Mouse (Mus musculus) brown adipose tissue, adult 24 weeks (tissue): Measurements from ENCODE around the gene Aptx. TPM values are rescaled to one million over a fixed set of nuclear protein-coding genes. Genes with fewer than 3 reads are reported as not detected.
A peak's percentile ranks its signal among the peaks of the same experiment; 100 is the strongest.

Source experiments
- H3K27ac ChIP-seq: fragments of 200-500 bp; replicated peaks from 2 replicates; pipeline ENCODE4 v1.5.1; 2012; ENCODE audit warnings: low read depth, mild to moderate bottlenecking, low read length
- H3K4me1 ChIP-seq: fragments of 200-500 bp; 2 replicates; pipeline ENCODE4 v1.6.1; 2012; ENCODE audit warnings: low read length, mixed read lengths; ENCODE audit not compliant: control insufficient read depth, insufficient read depth, insufficient read length
- H3K4me3 ChIP-seq: fragments of 200-500 bp; 2 replicates; pipeline ENCODE4 v1.5.1; 2012; ENCODE audit warnings: low read depth, mild to moderate bottlenecking, low read length, moderate library complexity; ENCODE audit not compliant: insufficient read depth
- polyA plus RNA-seq: library from polyadenylated mRNA; stranded (reverse); fragments of >200 nt; gene quantifications from 2 replicates; pipeline ENCODE4 v1.2.4, GENCODE M21; 2012; ENCODE audit not compliant: missing spikeins, insufficient read depth, insufficient read length

Aptx gene
- 22.9 and 23.2 TPM in 2 replicates for polyA plus RNA-seq

GRCm38 (mm10) chr4:40702797-40703709, at the start of gene Aptx:
Gene Aptx, minus strand, starts transcription at chr4:40703194.
- H3K27ac ChIP-seq, result peak within 1 kb of the TSS; percentile 98
- H3K4me3 ChIP-seq, result peak within 1 kb of the TSS; percentile 75
- peaks cover 14% of the 10 kb centered on the region for H3K4me1 ChIP-seq

- Histone ChIP-seq H3K27ac (no peak overlapping the region), H3K4me1 (no peaks in the 10 kb centered on the region), H3K4me3 (no peak overlapping the region)
Measured at GRCm38 (mm10) chr4:40735351-40735750, 32.4 kb upstream of the Aptx start.

DNA sequence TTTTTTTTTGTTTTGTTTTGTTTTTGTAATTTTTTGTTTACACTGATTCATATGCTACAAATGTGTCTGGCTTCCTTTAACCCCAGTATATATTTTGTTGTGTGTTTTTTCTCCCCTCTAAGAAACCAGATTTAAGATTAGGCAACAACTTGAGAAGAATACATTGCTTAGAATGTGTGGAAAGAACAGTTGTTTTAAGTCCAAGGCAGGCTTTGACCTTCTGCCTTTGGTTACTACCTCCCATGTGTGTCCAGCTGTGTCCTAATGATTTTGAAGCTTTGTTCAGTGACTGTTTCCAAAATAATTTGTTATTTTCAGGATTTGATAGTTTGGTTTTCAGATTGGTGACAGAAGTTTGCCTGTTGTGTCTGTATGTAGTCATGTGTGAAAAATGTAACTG, 28.3 kb upstream of the Aptx start:
- Histone ChIP-seq H3K27ac (no peak overlapping the region), H3K4me1 (no peaks in the 10 kb centered on the region), H3K4me3 (no peak overlapping the region)

- Histone ChIP-seq H3K4me1 (peaks cover 2% of the 10 kb centered on the region; the same call in 1 of the 2 replicates), H3K27ac (no peak overlapping the region), H3K4me3 (no peak overlapping the region)
Measured at GRCm38 (mm10) chr4:40727247-40727646, 24.3 kb upstream of the Aptx start.

- H3K4me3 ChIP-seq, result no peak overlapping the region
- H3K27ac ChIP-seq, result no peak overlapping the region
- H3K4me1 ChIP-seq, result peaks cover 9% of the 10 kb centered on the region
Measured at GRCm38 (mm10) chr4:40725554-40725953, 22.6 kb upstream of the Aptx start.

DNA sequence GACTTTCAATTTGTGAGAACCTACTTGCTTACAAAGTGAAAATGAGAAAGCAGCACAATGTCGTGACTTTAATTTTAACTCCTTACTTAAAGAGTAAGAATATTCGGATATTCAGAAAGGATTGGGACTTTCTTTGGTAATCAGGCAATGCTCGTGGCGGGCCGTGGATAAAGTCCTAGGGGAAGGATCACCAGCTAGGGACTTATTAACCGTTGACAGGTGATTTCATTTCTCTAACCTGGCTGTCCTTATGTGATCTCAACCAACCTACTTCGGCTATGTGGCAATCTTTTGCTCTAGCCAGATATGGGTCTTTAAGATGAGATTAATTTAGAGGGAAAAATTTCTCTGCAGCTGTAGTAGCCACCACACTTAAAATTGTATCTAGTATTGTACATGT, 22.1 kb upstream of the Aptx start:
- Histone ChIP-seq H3K4me3 (peak overlapping the region; percentile 33), H3K4me1 (peaks cover 9% of the 10 kb centered on the region), H3K27ac (0 out of 2 replicates have a peak overlapping the region, but pooled peaks have one; percentile 24)

DNA sequence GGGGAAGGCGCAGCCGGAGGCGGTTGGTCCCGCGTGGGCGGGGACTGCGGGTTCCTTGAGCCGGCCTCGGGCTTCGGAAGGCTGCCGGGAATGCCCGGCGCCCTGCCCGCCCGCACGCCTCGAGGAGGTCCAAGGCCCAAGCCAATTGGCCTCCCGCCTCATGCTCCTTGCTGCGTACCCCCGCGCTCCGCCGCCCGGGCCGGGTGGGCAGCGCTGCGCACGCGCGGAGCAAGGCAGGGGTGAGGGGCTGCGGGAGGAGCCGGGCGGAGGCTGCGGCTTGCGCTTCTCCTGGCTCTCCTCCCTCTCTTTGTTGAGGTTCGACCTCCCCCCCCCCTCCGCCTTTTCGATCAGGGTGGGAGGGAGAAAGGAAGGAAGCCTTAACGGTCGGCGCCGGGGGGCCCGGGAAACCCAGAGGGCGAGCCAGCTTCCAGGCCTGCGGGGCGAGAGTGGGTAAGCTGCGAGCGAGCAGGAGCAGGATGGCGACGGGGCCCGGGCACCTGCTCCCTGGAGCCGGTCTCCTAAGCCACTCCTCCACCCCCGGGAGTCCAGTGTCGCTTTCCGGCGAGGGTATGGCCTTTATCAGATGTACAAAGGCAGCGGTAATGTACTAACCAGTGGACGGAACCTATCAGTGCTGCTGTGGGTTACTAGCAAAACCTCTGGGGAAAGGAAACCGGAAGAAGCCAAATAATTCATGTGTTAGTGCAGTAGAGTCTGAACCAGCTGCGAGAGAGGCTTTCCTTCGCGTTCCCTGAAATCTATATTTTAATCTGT, 19.9 kb upstream of the Aptx start:
- peaks cover 9% of the 10 kb centered on the region for H3K4me1 ChIP-seq
- peak overlapping the region; percentile 96 for H3K27ac ChIP-seq
- H3K4me3 ChIP-seq, result peak overlapping the region; percentile 89

DNA sequence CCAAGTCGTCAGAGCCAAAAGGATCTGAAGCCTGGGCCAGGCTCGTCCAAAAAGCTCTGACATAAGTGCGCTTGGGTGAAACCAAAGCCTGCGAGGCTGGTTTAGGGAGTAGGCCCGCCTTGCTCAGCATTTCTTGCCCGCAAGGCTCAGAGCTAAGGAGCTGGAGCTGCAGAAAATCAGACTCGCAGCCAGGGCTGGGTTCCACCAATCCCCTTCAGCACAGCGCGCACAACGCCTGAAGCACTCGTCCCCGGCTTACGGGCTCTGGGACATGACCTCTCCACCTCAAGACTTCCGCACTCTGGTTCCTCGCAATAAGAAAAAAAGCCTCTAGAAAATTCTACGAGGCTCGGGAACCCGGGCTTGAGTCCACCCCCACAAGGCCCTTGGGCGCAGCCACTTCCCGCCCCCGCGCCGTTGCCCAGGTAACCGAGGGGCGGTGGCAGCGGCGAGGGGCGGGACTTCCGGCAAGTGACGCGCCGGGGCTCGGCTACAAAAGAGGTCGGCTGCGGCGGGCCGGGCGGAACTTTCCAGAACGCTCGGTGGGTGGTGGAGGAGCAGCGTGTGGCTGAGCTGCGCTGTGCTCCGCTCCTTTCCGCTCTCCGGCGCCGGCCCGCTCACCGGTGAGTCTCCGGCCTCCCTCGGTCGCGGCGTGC, 19.1 kb upstream of the Aptx start, which contains the start of gene Dnaja1:
TSS of gene Dnaja1 (plus strand) at position 140 of the 656 bp plus-strand sequence.
- H3K27ac ChIP-seq, result peak within 1 kb of the TSS; percentile 100
- H3K4me1 ChIP-seq, result peaks cover 9% of the 10 kb centered on the region
- peak within 1 kb of the TSS; percentile 89 for H3K4me3 ChIP-seq

DNA sequence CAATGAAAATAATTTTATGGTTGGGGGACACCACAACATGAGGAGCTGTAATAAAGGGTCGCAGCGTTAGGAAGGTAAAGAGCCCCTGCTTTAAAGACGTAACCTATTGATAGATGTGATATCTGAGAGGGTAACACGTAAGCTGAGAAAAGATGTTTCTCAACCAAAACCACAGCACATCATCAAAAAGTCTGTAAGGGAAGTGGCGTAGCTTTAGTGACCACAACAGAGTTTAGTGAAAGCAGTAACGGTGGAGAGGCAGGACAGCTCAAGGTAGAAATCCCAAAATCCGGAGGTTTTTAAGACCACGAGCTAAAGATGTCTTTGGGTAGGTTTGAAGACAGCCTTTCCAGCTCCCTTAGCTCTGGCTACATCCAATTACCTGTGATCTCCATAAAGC, 17.9 kb upstream of the Aptx start:
- H3K4me1 ChIP-seq, result peaks cover 9% of the 10 kb centered on the region
- H3K27ac ChIP-seq, result peak overlapping the region; percentile 100
- H3K4me3 ChIP-seq, result peak overlapping the region; percentile 63; the same call in 1 of the 2 replicates

DNA sequence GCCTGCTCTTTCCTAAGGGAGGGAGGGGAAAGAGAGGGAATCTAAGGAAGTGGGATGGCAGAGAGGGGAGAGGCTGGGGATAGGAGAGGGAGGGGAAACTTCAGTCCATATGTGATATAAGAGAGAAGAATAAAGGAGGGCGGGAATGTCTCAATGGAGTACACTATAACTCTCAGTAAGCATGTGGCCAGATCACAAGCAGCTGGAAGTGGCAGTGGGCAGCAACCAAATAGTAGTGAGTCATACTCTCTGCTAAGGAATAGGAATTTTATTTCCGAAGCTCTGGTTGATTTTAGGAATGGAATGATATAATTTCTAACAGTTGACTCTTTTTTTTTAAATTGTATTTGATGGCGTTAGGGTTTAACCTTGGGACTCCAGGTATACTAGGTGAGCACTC, 14.1 kb upstream of the Aptx start:
- H3K4me3 ChIP-seq, result no peak overlapping the region
- H3K27ac ChIP-seq, result no peak overlapping the region
- peaks cover 7% of the 10 kb centered on the region for H3K4me1 ChIP-seq

DNA sequence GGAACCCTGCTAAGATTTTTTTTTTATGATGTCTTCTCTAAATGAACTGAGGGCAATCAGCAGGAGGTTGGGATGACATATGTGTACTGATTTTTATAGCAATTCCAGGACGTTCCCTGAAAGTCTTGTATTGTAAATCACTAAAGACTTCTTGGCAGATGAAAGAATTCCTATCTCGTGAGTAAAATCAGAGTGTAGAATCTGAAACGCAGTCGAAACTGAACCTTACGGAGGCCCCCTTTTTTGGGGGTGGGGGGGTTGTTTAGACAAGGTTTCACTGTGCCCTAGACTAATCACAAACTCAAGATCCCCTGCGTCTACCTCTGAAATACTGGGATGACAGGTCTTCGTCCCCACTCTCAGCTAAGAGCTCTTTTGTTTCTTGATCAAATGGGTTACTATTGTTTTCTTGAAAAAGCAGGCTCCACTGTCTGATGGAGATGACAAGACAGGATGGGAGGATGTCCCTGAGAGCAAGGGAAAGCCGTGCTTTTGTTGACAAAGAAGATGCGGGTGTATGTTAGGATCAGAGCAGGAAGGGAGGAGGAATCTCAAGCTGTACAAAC, 799 bp upstream of the Aptx start:
- Histone ChIP-seq H3K4me3 (peak overlapping the region; percentile 75), H3K4me1 (peaks cover 14% of the 10 kb centered on the region), H3K27ac (peak overlapping the region; percentile 98)

GRCm38 (mm10) chr4:40701796-40702195, 1.2 kb downstream of the Aptx start:
- Histone ChIP-seq H3K4me3 (no peak overlapping the region; the same call in 1 of the 2 replicates), H3K27ac (peak overlapping the region; percentile 67), H3K4me1 (peaks cover 14% of the 10 kb centered on the region)

DNA sequence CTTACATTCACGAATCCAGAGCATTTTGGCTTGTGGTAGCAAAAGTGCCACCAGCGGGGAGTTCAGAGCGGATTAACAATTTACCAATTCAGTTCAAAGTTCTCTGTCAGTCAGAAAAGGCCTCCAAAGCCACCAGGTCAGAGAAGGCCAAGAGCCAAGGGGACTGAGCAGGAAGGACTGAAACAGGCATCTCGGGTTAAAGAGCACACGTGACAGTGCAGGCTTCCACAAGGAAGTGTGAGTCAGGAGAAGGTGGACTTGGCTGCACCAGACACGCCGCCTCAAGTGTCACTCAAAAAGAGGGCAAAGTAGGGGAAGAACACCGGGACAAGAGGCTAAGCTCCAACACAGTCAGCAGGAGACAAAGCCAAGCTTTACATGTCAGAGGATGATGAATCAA, 2.8 kb downstream of the Aptx start:
- Histone ChIP-seq H3K27ac (no peak overlapping the region), H3K4me3 (no peak overlapping the region), H3K4me1 (peaks cover 14% of the 10 kb centered on the region)

DNA sequence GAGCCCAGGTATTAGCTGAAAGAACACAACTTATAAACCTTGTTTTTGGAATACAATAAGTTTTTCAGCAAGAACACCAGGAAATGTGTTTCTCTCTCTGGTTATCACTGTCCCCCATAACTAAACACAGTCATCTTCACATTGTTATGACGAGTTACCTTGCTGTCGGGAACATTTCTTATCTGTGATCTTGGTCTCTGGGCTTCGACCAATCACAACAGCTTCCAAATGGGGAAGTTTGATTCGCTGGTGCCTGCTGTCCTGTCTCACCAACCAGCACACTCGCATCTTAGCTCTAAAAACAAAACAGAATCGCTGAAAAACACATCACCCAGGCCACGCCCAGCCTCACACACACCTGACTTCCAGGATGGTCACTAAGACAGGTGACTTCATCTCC, 5.9 kb downstream of the Aptx start:
- H3K27ac ChIP-seq, result no peak overlapping the region
- no peak overlapping the region for H3K4me3 ChIP-seq
- peaks cover 8% of the 10 kb centered on the region for H3K4me1 ChIP-seq
